Comparison of ENCODE assay signal across 16 mouse cellular contexts in the genomic region with DNA sequence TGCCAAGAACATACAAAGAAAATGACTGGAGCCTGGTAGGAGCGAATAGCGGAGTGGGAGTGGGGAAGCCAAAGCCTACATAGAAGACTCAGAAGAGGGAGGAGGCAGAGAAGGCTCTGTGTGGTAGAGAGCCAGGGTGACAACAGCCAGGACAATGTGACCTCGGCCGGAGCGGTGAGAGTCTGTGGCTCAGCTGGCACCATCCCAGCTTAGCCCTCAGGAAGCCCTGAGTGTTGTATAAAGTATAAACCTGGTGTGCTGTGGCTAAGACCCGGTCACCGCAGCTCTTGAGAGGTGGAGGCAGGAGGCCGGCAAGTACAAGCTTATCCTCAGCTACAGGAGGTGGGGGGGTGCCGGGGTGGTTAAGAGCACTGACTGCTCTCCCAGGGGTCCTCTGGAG. TPM values are rescaled to one million over a fixed set of nuclear protein-coding genes. Genes with fewer than 3 reads are reported as not detected.
DNase-seq lines count a peak whose midpoint lies in the region; ATAC-seq lines count a peak whose summit lies in the region.
"Had no signal": no experiment of that assay in that cellular context is flagged by ENCODE, and none has a peak within 500 bp of the region (broad histone marks: within the 10 kb centered on the region; RNA-seq: fewer than 3 reads in every experiment).

No protein-coding gene starts in this region.

- intact Hi-C loops in left cerebral cortex, postnatal 25 days (cut with DNase I), result no loop called here

- H3K9me3 ChIP-seq in heart, embryonic 12.5 days (replicated peaks), result no peaks in the 10 kb centered on the region
- H3K9me3 ChIP-seq in limb, embryonic 13.5 days, result no peaks in the 10 kb centered on the region
- no peaks in the 10 kb centered on the region for H3K9me3 ChIP-seq in limb, embryonic 10.5 days (replicated peaks)
- no peaks in the 10 kb centered on the region for H3K9me3 ChIP-seq in embryonic facial prominence, embryonic 10.5 days
- H3K9me3 ChIP-seq: G1E; limb, embryonic 15.5 days had no signal

- H3K27ac ChIP-seq in heart, embryonic 12.5 days (ENCODE audit: poor library complexity, severe bottlenecking), result no peak overlapping the region
- no peak overlapping the region; the same call in 1 of the 2 replicates for H3K27ac ChIP-seq in limb, embryonic 13.5 days
- H3K27ac ChIP-seq in limb, embryonic 10.5 days, result no peak overlapping the region
- 0 out of 2 replicates have a peak overlapping the region, but pooled peaks have one; percentile 30 for H3K27ac ChIP-seq in embryonic facial prominence, embryonic 10.5 days (replicated peaks)
- H3K27ac ChIP-seq: limb, embryonic 15.5 days had no signal

- DNase-seq in adrenal gland, adult 2 months, result peak; percentile 39
- no peak for DNase-seq in adrenal gland, postnatal 4 days (ENCODE audit: low spot score in 2 of 2)
- no peak for DNase-seq in heart, postnatal 4 days
- no peak for DNase-seq in limb, embryonic 10.5 days (ENCODE audit: low spot score)
- DNase-seq in embryonic facial prominence, embryonic 10.5 days (ENCODE audit: low spot score), result no peak
- DNase-seq in left cerebral cortex, postnatal 25 days (ENCODE audit: low spot score in 2 of 2), result no peak
- DNase-seq: gastrocnemius, postnatal 10 days; kidney, adult 18-20 months; thymus, adult 2 months had no signal

- H3K4me1 ChIP-seq in heart, embryonic 12.5 days (replicated peaks), result peaks cover 35% of the 10 kb centered on the region
- peaks cover 36% of the 10 kb centered on the region for H3K4me1 ChIP-seq in limb, embryonic 13.5 days
- H3K4me1 ChIP-seq in limb, embryonic 10.5 days, result peaks cover 29% of the 10 kb centered on the region
- peaks cover 40% of the 10 kb centered on the region for H3K4me1 ChIP-seq in embryonic facial prominence, embryonic 10.5 days

- no peak overlapping the region for H3K4me2 ChIP-seq in heart, embryonic 12.5 days
- no peak overlapping the region for H3K4me2 ChIP-seq in limb, embryonic 13.5 days (replicated peaks)
- H3K4me2 ChIP-seq: limb, embryonic 15.5 days had no signal

- H3K27me3 ChIP-seq in heart, embryonic 12.5 days (replicated peaks), result no peaks in the 10 kb centered on the region
- H3K27me3 ChIP-seq in limb, embryonic 13.5 days, result no peaks in the 10 kb centered on the region
- no peaks in the 10 kb centered on the region for H3K27me3 ChIP-seq in limb, embryonic 10.5 days (ENCODE audit: low read depth, poor library complexity, severe bottlenecking)
- H3K27me3 ChIP-seq in embryonic facial prominence, embryonic 10.5 days (replicated peaks; ENCODE audit: low read depth, poor library complexity, severe bottlenecking), result no peaks in the 10 kb centered on the region
- H3K27me3 ChIP-seq: limb, embryonic 15.5 days had no signal

- no peak for ATAC-seq in heart, embryonic 12.5 days (ENCODE audit: insufficient number of reproducible peaks, low FRiP score)
- ATAC-seq in limb, embryonic 13.5 days (ENCODE audit: low FRiP score, low read depth), result no peak

- no peak overlapping the region for H3K4me3 ChIP-seq in heart, embryonic 12.5 days
- no peak overlapping the region for H3K4me3 ChIP-seq in limb, embryonic 13.5 days
- H3K4me3 ChIP-seq in limb, embryonic 10.5 days, result no peak overlapping the region
- no peak overlapping the region for H3K4me3 ChIP-seq in embryonic facial prominence, embryonic 10.5 days
- H3K4me3 ChIP-seq: limb, embryonic 15.5 days had no signal

- H3K9ac ChIP-seq in heart, embryonic 12.5 days, result 0 out of 2 replicates have a peak overlapping the region, but pooled peaks have one; percentile 14
- 0 out of 2 replicates have a peak overlapping the region, but pooled peaks have one; percentile 13 for H3K9ac ChIP-seq in limb, embryonic 13.5 days
- H3K9ac ChIP-seq: limb, embryonic 15.5 days had no signal

- peaks cover 16% of the 10 kb centered on the region for H3K36me3 ChIP-seq in heart, embryonic 12.5 days
- peaks cover 16% of the 10 kb centered on the region for H3K36me3 ChIP-seq in limb, embryonic 13.5 days
- H3K36me3 ChIP-seq in limb, embryonic 10.5 days, result peaks cover 24% of the 10 kb centered on the region
- H3K36me3 ChIP-seq in embryonic facial prominence, embryonic 10.5 days (replicated peaks), result peaks cover 19% of the 10 kb centered on the region

- 56% methylated on average over 9 of the region's 9 CpGs for WGBS in heart, embryonic 12.5 days
- whole genome bisulfite sequencing in limb, embryonic 13.5 days, result 71% methylated on average over 9 of the region's 9 CpGs
- 74% methylated on average over 9 of the region's 9 CpGs for WGBS in limb, embryonic 10.5 days
- 71% methylated on average over 9 of the region's 9 CpGs for whole genome bisulfite sequencing in embryonic facial prominence, embryonic 10.5 days

RNA-seq across cellular contexts. Expression of a gene that starts 0.9 kb away (rescaled TPM):
- 1,000 to 10,000 TPM; 1,036 to 1,116 TPM for total RNA-seq in adrenal gland, adult 2 months (2021)
- 886 and 939 TPM in 2 replicates for polyA plus RNA-seq in adrenal gland, adult 2 months (2012; rRNA removed)
- 1,000 to 10,000 TPM; 1,377 to 1,386 TPM for total RNA-seq in adrenal gland, postnatal 4 days (2021)
- polyA plus RNA-seq in heart, embryonic 12.5 days (2016; fragmentation: Nextera tagmentation; extraction: Ambion mirVana), result 611 and 625 TPM in 2 replicates
- 100 to 1,000 TPM; 857 to 917 TPM for total RNA-seq in heart, postnatal 4 days (2021)
- 906 and 924 TPM in 2 replicates for polyA plus RNA-seq in limb, embryonic 13.5 days (2015; fragmentation: Nextera tagmentation; extraction: Ambion mirVana)
- polyA plus RNA-seq in limb, embryonic 10.5 days (2016; fragmentation: Nextera tagmentation; extraction: Ambion mirVana), result 875 and 1,046 TPM in 2 replicates
- polyA plus RNA-seq in embryonic facial prominence, embryonic 10.5 days (2016; fragmentation: Nextera tagmentation; extraction: Ambion mirVana), result 906 and 913 TPM in 2 replicates
- total RNA-seq in left cerebral cortex, postnatal 25 days (2021), result 100 to 1,000 TPM; 430 to 432 TPM

RNA-seq across cellular contexts. Expression of a gene that starts 2.3 kb away (rescaled TPM):
- not detected for total RNA-seq in adrenal gland, adult 2 months (2021)
- polyA plus RNA-seq in adrenal gland, adult 2 months (2012; rRNA removed), result not detected in 2 replicates
- total RNA-seq in adrenal gland, postnatal 4 days (2021), result not detected
- polyA plus RNA-seq in heart, embryonic 12.5 days (2016; fragmentation: Nextera tagmentation; extraction: Ambion mirVana), result not detected in 2 replicates
- not detected for total RNA-seq in heart, postnatal 4 days (2021)
- polyA plus RNA-seq in limb, embryonic 13.5 days (2015; fragmentation: Nextera tagmentation; extraction: Ambion mirVana), result not detected in 2 replicates
- not detected in 2 replicates for polyA plus RNA-seq in limb, embryonic 10.5 days (2016; fragmentation: Nextera tagmentation; extraction: Ambion mirVana)
- not detected in 2 replicates for polyA plus RNA-seq in embryonic facial prominence, embryonic 10.5 days (2016; fragmentation: Nextera tagmentation; extraction: Ambion mirVana)
- 1 to 10 TPM in 1 of 2 experiments, not detected in 1; 2.1 TPM for total RNA-seq in left cerebral cortex, postnatal 25 days (2021)
- total RNA-seq: G1E; gastrocnemius, postnatal 10 days; megakaryocyte progenitor cell, adult 5-6 weeks; monocyte, adult 5-6 weeks had no signal
- polyA plus RNA-seq: G1E; limb, embryonic 15.5 days; spleen, adult 2 months; thymus, adult 2 months had no signal

RNA-seq across cellular contexts. Expression of a gene that starts 14.0 kb away (rescaled TPM):
- 100 to 1,000 TPM; 152 to 217 TPM for total RNA-seq in adrenal gland, adult 2 months (2021)
- polyA plus RNA-seq in adrenal gland, adult 2 months (2012; rRNA removed), result 114 and 124 TPM in 2 replicates
- 100 to 1,000 TPM; 173 to 174 TPM for total RNA-seq in adrenal gland, postnatal 4 days (2021)
- 106 and 110 TPM in 2 replicates for polyA plus RNA-seq in heart, embryonic 12.5 days (2016; fragmentation: Nextera tagmentation; extraction: Ambion mirVana)
- total RNA-seq in heart, postnatal 4 days (2021), result 100 to 1,000 TPM; 340 to 371 TPM
- polyA plus RNA-seq in limb, embryonic 13.5 days (2015; fragmentation: Nextera tagmentation; extraction: Ambion mirVana), result 99.5 and 102 TPM in 2 replicates
- 88.2 and 96.2 TPM in 2 replicates for polyA plus RNA-seq in limb, embryonic 10.5 days (2016; fragmentation: Nextera tagmentation; extraction: Ambion mirVana)
- 85.5 and 87.8 TPM in 2 replicates for polyA plus RNA-seq in embryonic facial prominence, embryonic 10.5 days (2016; fragmentation: Nextera tagmentation; extraction: Ambion mirVana)
- 100 to 1,000 TPM; 573 to 611 TPM for total RNA-seq in left cerebral cortex, postnatal 25 days (2021)

RNA-seq across cellular contexts. Expression of a gene that starts 18.0 kb away (rescaled TPM):
- total RNA-seq in adrenal gland, adult 2 months (2021), result 1 to 10 TPM; 2.5 to 5.6 TPM
- polyA plus RNA-seq in adrenal gland, adult 2 months (2012; rRNA removed), result 3.0 and 3.8 TPM in 2 replicates
- 1 to 10 TPM; 5.5 to 5.6 TPM for total RNA-seq in adrenal gland, postnatal 4 days (2021)
- 1.4 and 1.7 TPM in 2 replicates for polyA plus RNA-seq in heart, embryonic 12.5 days (2016; fragmentation: Nextera tagmentation; extraction: Ambion mirVana)
- under 1 TPM in 1 of 2 experiments, not detected in 1; 0.17 TPM for total RNA-seq in heart, postnatal 4 days (2021)
- polyA plus RNA-seq in limb, embryonic 13.5 days (2015; fragmentation: Nextera tagmentation; extraction: Ambion mirVana), result 5.0 and 6.2 TPM in 2 replicates
- polyA plus RNA-seq in limb, embryonic 10.5 days (2016; fragmentation: Nextera tagmentation; extraction: Ambion mirVana), result 5.8 and 6.0 TPM in 2 replicates
- 5.2 and 6.9 TPM in 2 replicates for polyA plus RNA-seq in embryonic facial prominence, embryonic 10.5 days (2016; fragmentation: Nextera tagmentation; extraction: Ambion mirVana)
- total RNA-seq in left cerebral cortex, postnatal 25 days (2021), result 100 to 1,000 TPM; 428 to 433 TPM
- total RNA-seq: megakaryocyte progenitor cell, adult 5-6 weeks; monocyte, adult 5-6 weeks had no signal
- polyA plus RNA-seq: G1E had no signal
